Mouse (Mus musculus) left cerebral cortex, adult 18-20 months (tissue): ENCODE results near the gene Selenoo. TPM values are rescaled to one million over a fixed set of nuclear protein-coding genes. Genes with fewer than 3 reads are reported as not detected.

Experiments
- DNase-seq, 2 experiments: peaks; one replicate each; pipeline ENCODE4 v3.0.0; 2021 to 2022; ENCODE audit warnings: low spot score in 2 of 2, mixed read lengths in 1 of 2
- total RNA-seq, 2 experiments: library from RNA; stranded (reverse); gene quantifications; 2 replicates each; pipeline ENCODE4 v1.2.3; 2021

Gene Selenoo
- total RNA-seq, 2 experiments from 2014 or later = 20.1 to 23.0 TPM

DNA sequence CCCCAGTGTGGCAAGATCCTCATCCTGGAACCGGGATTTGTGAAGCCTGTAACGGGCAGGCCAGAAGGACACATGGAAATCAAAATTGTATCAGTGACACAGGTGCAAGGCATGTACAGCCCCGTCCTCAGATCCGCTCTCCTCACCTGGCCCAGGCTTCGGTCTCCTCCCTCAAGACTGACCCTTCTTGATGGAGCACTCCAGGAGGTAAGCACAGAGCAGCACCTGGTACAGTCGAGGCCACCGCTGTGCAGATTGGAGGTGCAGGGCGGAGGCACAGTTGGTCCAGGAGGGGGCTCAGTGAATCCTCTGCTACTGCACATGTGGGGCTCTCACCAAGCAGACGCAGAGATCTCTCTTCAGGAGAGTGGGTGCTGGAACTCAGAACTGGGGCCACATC, 36.5 kb downstream of the Selenoo start:
- DNase-seq = no peak

DNA sequence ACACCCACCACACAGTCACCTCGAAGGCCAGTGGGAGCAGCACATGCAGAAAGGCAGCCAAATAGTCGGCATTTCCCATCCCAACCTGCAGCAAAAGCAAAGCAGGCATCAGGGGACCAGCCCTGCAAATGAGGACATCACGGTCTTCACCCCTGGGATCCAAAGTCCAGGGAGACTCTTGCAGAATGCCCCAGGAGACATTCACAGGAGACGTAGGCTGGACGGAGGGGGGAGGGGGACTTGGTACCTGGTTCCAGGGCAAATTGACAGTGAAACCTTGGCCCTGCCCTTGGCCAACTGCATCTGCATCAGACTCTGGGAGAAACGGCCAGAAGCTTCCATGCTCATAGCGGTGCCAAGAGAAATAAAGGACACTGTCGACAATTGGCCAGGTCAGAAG, 37.7 kb downstream of the Selenoo start:
- no peak for DNase-seq

DNA sequence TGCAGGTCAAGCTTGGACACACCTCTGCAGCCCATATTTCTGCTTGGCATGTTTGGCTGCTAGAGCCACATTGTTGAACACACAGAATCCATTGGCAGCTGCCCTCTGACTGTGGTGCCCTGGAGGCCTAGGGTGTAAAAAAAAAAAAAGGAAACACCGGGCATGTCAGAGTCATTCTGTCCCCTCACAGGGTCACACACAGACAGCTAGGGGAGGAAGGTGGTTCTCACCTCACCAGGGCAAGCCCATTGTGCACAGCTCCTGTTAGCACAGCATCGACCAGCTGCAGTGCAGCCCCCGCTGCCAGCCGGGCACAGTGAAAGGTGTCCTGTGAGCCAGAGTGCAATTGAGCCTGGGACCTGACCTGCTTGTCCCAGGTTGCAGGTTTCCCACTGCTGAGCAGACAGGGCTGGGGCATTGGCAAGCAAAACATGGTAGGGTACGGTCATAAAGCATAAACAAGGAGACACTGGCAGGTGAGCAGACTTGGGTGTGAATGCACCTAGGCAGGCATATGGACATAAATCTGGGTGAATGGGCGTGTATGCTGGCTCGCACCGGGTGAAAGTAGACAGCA, 38.6 kb downstream of the Selenoo start:
- no peak for DNase-seq

DNA sequence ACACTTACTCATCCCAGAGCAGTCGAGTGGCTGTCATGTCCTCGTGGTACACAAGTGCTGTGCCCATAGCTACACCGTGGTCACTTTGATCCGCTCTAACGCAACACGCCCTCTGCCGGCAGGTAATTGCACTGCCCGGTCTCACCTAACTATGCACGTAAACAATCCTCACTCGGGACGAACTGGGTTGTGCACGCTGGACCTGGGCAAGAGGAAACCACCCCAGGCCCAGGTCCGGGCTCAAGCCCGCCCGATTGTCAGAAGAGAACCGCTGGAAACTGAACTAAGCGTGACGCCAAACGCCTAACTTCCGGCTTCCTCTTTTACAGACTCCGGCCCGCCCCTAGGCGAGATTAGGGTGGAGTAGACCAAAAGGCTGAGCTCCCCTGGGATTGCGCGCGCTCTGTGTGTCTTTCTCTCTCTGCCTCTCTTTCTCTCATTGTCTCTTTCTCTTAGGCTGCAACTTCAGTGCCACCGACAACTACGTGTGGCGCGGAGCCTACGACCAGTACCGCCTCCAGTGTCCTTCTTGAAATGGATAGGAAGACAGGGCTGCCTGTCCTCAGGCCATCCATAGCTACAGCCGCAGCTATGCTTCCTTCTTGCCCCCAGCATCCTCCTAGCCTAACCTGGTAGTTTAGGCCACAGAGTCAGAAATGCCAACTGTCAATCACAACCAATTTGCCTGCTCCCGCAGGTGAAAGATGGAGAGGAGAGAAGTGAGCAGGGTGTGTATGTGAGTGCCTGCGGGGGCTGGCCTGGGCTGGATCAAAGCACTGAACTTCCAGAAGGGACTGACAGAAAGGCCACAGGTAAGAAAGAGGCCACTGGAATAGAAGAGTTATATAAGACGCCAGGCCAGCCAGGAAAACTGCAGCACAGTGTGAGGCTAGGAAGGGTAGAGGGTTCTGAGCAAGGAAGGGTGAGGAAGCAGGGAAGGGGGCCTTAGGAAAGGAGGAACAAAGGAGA, 39.8 kb downstream of the Selenoo start, which contains the start of gene Hdac10:
Hdac10 (minus strand) TSS at position 319 of the 969 bp plus-strand sequence.
- DNase-seq = peak; percentile 85 to 87

DNA sequence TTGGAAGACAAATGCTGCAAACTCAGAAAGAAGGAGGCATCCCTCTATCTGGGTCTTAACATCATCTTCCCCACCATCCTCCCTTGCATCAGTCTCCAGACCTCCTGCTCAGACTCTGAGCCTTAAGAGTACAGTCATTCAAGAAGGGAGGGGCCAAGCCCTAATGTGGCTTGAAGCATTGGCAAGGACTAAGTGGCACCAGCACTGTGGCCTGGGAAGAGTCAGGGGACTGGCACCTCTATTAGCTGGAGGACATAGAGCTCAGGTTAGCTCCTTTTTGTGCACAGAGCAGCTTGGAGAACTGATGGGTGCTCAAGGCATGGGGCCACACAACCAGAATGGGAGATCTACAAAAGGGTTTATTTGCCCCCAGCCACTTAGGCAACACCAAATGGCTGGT, 41.4 kb downstream of the Selenoo start:
- DNase-seq = no peak

DNA sequence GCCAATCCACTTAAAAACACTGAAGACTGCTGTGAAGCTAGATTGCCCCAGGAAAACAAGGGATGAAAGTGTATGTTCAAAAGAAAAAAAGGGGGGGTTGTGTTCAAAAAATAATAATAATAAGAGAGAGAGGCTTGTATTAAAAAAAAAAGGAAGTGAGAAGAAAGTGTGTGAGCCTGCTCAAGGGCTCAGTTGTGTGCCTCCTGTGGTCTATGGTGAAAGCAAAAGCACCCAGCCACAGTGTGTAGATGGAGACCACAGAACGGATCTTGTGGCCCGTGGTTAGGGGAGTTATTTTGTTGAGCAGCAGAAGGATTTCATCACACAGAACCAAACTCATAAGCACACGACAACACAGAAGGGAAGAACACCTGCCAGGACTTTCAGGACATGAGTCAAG, 42.4 kb downstream of the Selenoo start:
- DNase-seq = no peak

DNA sequence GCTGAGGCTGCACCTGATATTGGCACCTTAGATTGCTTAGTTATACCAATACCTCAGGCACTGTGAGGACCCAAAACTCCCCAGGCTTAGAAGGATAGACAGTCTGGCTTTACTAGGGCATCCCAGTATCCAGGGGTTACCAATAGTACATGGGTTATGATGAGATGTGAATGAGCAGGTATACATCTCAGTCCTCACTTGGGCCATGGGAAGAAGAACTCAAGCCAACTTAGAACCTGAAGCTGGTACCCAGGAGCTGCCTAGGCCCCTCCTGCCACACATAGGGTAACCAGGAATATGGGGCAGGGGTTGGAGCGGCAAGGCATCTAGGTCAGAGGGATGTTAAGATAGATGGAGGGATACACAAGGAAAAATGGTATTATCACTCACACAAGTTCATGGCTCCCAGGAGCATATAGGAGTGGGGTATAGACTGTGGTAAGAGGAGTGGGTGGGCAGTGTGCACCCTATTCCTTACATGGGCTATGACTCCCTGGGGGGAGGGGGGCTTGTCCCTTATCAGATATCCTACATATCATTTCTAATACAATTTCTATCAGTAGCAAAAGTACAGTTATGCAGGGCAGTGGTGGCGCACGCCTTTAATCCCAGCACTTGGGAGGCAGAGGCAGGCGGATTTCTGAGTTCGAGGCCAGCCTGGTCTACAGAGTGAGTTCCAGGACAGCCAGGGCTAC, 47.7 kb downstream of the Selenoo start:
- no peak for DNase-seq

DNA sequence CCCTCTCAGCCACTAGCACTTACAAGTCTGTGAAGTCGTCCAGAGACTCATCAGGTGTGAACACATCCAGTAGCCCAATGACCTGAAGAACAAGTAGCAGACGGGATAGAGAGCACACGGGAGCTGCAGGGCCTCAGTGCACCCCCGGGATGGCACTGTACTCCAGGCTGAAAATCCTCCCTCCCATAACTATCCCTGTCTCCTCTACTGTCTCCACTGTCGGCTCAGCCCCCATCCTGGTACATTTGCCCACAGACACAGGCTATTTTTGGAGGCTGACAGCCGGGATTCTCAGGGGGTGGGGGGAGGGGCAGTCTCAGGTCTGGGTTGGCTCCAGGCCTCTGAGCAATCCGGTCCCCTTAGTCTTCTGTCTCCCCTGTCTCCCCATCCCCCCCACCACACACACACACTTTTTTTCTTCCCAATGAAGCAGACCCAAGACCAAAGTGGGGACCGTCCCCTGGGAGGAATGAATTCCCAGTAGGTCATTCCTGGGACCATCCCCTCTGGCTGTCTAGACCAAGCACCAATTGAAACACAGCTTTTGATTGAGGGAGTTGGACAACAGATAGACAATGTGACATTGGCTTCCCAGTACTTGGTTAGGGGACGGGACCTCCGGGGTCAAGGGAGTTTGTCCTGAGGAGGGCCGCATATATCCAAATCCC, 48.6 kb downstream of the Selenoo start:
- DNase-seq = no peak

DNA sequence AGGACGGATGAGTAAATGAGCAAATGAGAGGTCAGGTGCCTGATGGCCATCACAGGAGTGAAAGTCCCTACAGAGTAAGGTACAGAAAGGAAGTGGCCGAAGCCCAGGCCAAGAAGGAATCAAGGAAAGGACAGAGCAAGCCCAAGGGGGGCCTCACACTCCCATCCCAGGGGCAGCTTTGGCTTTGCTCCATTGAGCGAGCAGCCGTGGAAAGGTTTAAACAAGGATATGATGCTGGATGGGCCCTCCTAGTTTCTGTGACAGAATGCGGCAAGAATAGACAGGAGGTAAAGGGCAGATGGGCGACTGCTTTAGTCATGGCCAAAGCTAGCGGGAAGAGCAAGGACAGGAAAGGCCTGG, 49.1 kb downstream of the Selenoo start:
- no peak for DNase-seq

DNA sequence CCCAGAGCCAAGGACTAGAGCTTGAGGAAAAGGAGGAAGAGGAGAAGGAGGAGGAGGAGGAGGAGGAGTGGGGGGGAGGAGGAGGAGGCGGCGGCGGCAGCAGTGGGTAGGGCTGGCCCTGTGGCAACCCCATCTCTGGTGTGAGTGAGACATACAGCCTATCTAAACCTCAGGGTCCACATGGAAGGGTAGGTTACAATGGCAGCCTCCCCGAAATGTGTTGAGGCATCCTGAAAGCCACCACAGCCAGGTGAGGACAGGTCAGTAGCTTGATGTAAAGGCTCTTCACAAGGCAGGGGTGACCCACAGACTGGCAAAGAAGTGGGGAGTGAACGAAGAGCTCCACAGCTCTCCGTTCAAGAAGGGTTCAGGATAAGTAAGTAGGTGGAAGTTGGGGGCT, 49.6 kb downstream of the Selenoo start:
- DNase-seq = no peak

DNA sequence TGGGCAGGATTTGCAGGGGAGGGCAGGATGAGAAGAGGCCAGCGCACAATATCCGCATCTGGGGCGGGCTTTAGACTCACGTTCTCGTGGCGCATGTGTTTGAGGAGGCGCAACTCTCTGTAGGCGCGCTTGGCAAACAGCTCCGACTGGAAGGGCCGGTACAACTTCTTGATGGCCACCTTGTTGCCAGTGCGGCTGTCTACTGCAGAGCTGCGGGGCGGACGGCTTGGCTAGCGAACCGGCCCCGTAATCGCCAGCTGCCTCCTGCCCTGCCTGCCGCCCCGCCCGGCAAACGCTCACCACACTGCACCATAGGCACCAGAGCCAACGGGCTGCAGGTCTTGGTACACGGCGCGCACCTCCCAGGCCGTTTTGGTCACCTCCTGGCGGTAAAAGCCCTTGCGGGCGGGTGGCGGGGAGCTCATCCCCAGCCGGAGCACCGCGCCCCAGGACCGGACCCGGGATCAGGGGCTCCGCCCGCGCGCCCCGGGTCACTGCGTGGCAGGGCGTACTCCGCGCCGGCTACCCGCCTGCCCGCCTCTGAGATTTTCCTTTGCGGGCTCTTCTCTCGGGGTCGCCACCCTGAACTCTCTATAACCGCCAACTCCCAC, 51.3 kb downstream of the Selenoo start:
- DNase-seq = peak; percentile 75 to 85

DNA sequence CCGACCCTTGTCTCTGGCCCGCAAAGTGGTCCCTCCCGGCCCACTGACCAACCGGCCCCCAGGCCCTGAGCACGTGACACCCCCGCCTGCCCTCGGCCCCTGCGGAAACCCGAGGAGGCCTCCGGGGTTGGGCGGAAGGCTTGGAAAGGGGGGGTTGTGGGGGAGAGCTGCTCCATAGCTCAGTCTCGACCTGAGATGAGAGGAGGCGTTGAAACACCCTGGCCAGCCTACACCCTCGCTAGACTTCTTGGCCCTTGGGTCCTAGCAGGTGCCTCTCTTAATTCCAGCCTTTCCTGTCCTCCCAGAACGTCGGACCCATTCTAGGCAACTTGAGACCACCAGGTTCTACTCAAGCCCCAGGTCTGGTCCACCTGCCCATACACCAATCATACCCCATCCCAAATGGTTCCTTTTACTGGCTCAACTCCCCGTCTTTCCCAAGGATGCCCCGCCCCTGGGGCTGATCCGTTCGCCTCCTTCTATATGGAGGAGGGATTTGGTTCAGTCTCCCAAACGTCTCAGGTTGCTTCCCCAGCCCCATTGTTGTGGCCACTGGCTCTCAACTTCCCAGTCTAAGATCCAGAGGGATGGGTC, 51.9 kb downstream of the Selenoo start, which contains the start of gene Mapk12:
Mapk12 (minus strand) TSS at position 45 of the 594 bp plus-strand sequence.
- DNase-seq = peak; percentile 31 to 36

DNA sequence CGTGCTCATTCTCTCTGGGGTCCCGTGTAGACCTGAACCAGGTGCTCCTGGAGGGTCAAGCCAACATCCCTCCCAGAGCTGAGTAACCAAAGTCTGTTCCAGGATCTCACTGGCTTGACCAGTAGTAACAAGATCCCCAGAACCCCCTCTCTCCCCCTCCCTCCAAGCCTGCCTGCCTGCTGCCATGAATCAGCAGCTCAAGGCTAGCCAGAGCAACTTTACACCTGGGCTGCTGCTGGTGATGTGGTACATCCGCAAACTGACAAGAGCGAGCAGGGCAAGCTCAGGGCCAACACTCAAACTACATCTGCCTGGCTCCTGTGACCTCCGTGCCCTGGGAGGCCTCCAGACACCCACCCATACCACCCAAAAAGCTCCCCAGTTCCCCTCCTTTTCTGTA, 52.6 kb downstream of the Selenoo start:
- DNase-seq = no peak

DNA sequence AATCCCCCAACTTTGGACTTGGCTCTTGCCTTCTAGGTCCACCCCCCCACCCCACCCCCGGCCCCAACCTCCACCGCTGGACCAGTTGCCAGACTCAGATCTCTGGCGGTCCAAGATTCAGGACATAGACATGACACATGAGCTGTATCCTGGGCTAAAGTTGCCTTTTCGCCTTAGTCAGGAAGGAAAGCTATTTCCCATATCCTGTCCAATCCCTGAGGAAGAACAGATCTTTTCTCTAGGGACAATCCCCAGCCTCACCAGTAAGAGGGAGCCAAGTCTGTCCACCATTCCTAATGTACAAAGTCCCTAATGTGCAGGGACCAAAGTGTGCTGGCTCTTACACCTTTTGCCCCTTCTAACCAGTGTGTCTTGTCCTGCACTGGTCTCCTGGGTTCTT, 53.0 kb downstream of the Selenoo start:
- no peak for DNase-seq

DNA sequence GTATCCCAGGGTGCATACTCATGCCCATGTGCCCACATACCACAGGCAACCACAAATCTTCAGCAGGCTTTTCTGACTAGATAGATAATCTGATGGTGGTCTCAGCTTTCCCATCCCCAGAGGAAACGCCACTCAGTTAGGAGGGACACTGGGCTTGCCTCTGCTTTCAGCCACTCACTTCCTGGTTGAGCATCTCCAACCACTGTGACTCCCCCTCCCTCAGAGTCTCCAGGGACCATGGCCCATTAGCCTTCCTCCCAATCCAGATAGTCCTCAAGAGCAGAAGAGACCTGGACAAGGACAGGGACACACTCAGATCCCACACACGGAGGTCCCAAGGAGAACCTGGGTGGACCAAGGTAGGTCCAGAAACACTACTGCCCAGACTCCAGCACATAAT, 54.2 kb downstream of the Selenoo start:
- no peak for DNase-seq

DNA sequence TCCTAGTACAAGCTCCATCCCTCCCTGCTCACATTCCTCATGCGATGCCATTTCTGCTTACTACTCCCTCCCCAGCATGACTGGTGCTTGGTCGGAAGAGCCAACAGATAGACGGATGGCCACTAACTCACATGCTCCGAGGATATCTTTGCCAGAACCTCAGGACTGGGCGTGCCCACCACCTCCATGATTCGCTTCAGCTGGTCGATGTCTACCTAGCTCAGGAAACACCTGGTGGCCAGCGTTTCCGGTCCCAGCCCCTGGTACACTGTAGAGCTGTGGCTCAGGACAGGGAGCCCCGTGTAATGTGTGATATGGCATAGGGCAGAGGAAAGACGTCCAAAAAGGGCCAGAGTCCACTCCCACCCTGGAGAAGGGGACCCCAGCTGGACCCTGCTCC, 56.1 kb downstream of the Selenoo start:
- no peak for DNase-seq

DNA sequence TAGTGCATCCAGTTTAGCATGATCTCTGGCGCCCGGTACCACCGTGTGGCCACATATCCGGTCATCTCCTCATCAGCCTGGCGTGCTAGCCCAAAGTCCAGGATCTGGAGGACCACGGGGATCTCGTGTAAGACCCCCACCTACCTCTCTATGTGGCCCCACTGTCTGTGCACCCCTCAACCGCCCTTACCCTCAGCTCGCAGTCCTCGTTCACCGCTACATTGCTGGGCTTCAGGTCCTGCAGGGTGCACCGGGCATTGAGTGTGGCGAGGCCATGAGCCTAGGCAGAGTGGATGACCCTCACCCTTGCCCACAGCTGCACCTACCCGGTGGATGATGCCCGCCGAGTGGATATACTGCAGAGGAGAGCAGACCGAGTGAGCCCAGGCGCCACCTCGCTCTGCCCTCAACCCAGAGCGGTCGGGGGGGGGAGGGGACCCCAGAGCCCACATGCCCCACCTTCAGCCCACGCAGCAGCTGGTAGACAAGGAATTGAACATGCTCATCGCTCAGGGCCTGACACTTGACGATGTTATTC, 57.0 kb downstream of the Selenoo start:
- DNase-seq = no peak

DNA sequence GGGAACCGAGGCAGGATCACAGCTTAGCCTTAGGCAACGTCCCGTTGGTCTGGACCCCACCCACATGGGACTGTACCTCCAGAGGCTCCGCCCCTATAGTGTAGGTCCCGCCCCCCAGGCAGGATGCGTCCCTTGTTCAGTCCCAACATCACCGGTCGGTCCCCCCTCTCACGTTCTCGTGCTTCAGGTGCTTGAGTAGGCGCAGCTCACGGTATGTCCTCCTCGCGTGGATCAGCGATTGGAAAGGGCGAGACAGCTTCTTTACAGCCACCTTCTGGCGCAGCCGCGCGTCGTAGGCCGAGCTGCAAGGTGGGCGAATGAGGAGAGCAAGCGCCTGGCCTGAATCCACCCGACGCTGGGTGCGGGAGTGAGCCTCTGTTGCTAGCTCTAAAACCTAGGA, 57.7 kb downstream of the Selenoo start:
- peak; percentile 75 to 85 for DNase-seq

DNA sequence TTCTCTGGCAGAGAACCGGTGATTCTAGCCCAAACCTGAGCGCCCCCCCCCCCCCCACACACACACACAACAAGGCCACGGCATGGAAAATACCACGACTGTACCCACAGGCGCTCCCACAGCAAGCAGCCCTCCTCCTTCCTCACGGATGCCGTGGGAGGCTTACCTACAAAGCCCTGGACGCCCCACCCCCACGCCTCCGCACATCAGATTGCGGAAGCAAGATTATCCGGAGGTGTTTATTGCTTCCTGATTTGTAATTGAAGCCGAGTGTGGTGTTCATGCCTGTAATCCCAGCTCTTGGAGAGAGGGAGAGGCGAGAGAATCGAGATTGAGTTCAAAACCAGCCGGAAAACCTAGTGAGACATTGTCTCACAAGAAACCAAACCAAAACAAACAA, 58.1 kb downstream of the Selenoo start:
- DNase-seq = peak; percentile 54 to 65

DNA sequence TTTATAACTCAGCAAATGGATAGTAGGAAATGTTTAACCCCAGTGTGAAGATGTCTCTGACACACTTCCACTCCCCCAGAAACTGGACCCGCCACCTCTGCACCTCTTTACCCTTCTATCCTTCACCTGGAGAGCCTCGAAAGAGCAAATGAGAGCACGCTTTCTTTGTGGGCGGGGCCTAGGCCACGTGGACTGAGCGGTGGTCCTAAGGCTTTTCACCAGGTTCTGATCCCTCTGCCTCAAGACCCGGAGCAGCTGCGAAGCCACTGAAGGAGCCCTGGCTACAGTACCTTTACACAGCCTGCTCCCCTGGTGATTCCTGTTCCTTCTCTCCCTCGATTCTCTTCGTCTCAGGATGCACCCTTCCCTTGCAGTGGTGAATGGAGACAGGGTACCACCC, 58.6 kb downstream of the Selenoo start:
- no peak for DNase-seq
